Mouse (Mus musculus) heart, embryonic 14.5 days (tissue): Measurements from ENCODE around the gene Kctd18. TPM values are rescaled to one million over a fixed set of nuclear protein-coding genes. Genes with fewer than 3 reads are reported as not detected.

Experiments
- ATAC-seq: fragments of 200-750 bp; cut with Nextera tagmentation; 2 replicates; pipeline ENCODE4 v1.8.0; 2017; ENCODE audit warnings: low read depth, moderate TSS enrichment; ENCODE audit not compliant: insufficient number of reproducible peaks, insufficient read depth, low FRiP score
- H3K27ac ChIP-seq, 2 experiments: fragments of 200-500 bp in 1 of 2; fragments of 300-500 bp in 1 of 2; sonication (generic) in 1 of 2; replicated peaks in 1 of 2; 2 replicates each; pipeline ENCODE4 v1.5.1; 2012 to 2014; ENCODE audit warnings: low read depth in 2 of 2, low read length in 2 of 2, control low read depth in 1 of 2, mild to moderate bottlenecking in 1 of 2, mixed read lengths in 1 of 2; ENCODE audit not compliant: control insufficient read depth in 1 of 2, insufficient read depth in 1 of 2
- H3K27me3 ChIP-seq: fragments of 300-500 bp; sonication (generic); 2 replicates; pipeline ENCODE4 v1.6.1; 2014; ENCODE audit warnings: mild to moderate bottlenecking, low read length, control low read depth; ENCODE audit not compliant: control insufficient read depth, insufficient read depth
- H3K36me3 ChIP-seq: fragments of 300-500 bp; sonication (generic); 2 replicates; pipeline ENCODE4 v1.6.1; 2014; ENCODE audit warnings: mild to moderate bottlenecking, control low read depth, low read length, mixed read lengths; ENCODE audit not compliant: control insufficient read depth, insufficient read depth
- H3K4me1 ChIP-seq, 2 experiments: fragments of 200-500 bp in 1 of 2; fragments of 300-500 bp in 1 of 2; sonication (generic) in 1 of 2; 2 replicates each; pipeline ENCODE4 v1.6.1; 2012 to 2014; ENCODE audit warnings: low read length in 2 of 2, control low read depth in 1 of 2, mixed read lengths in 1 of 2; ENCODE audit not compliant: control insufficient read depth in 2 of 2, insufficient read depth in 2 of 2
- H3K4me2 ChIP-seq: fragments of 300-500 bp; sonication (generic); 2 replicates; pipeline ENCODE4 v1.6.1; 2014; ENCODE audit warnings: mild to moderate bottlenecking, low read length
- H3K4me3 ChIP-seq, 2 experiments: fragments of 200-500 bp in 1 of 2; fragments of 300-500 bp in 1 of 2; sonication (generic) in 1 of 2; 2 replicates each; pipeline ENCODE4 v1.5.1; 2012 to 2014; ENCODE audit warnings: low read length in 2 of 2, mild to moderate bottlenecking in 2 of 2, control low read depth in 1 of 2, low read depth in 1 of 2, moderate library complexity in 1 of 2; ENCODE audit not compliant: control insufficient read depth in 1 of 2, insufficient read depth in 1 of 2
- H3K9ac ChIP-seq: fragments of 300-500 bp; sonication (generic); 2 replicates; pipeline ENCODE4 v1.6.1; 2014; ENCODE audit warnings: mild to moderate bottlenecking, low read length
- H3K9me3 ChIP-seq: fragments of 300-500 bp; sonication (generic); 2 replicates; pipeline ENCODE4 v1.6.1; 2016; ENCODE audit warnings: low read length, control low read depth; ENCODE audit not compliant: control insufficient read depth
- WGBS: fragments of 180-500 bp; shearing (Covaris S2); extraction: QIAGEN DNeasy Blood & Tissue Kit; methylation state at CpG from one replicate; pipeline ENCODE4 v1.1.7; 2014; 5-methylcytosine and 5-hydroxymethylcytosine counted together
- polyA plus RNA-seq: library from polyadenylated mRNA; unstranded; fragments of >200 nt; fragmentation: Nextera tagmentation; extraction: Ambion mirVana; gene quantifications from 2 replicates; pipeline ENCODE4 v1.2.1, GENCODE M21; 2014

The Kctd18 gene
- polyA plus RNA-seq, 1 experiment from 2014 or later: 11.3 TPM

DNA sequence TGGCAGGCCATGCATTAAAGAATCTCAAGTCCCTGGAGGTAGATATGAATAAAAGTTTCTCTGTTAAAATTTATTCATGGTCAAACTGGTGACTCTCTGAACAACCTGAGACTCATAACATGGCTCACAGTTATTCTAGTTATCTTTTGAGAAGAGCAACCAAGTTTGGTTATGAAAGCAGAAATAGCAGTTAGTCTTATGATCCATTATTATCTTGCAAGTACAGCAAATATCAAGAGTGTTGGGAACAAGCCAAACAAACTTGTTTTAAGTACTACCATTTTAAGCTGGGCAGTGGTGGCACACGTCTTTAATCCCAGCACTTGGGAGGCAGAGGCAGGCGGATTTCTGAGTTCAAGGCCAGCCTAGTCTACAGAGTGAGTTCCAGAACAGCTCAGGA lies 27.5 kb downstream of the Kctd18 start:
- H3K27me3 ChIP-seq: no peaks in the 10 kb centered on the region
- no peak overlapping the region for H3K4me3 ChIP-seq
- no peak overlapping the region for H3K9ac ChIP-seq
- no peak for ATAC-seq
- peaks cover under 1 to 3% of the 10 kb centered on the region in 2 experiments; a peak in 1 of 4 replicates for H3K4me1 ChIP-seq
- no peaks in the 10 kb centered on the region for H3K36me3 ChIP-seq
- WGBS: 73% methylated on average over 2 of the region's 2 CpGs
- no peak overlapping the region for H3K4me2 ChIP-seq
- H3K9me3 ChIP-seq: no peaks in the 10 kb centered on the region
- no peak overlapping the region for H3K27ac ChIP-seq

DNA sequence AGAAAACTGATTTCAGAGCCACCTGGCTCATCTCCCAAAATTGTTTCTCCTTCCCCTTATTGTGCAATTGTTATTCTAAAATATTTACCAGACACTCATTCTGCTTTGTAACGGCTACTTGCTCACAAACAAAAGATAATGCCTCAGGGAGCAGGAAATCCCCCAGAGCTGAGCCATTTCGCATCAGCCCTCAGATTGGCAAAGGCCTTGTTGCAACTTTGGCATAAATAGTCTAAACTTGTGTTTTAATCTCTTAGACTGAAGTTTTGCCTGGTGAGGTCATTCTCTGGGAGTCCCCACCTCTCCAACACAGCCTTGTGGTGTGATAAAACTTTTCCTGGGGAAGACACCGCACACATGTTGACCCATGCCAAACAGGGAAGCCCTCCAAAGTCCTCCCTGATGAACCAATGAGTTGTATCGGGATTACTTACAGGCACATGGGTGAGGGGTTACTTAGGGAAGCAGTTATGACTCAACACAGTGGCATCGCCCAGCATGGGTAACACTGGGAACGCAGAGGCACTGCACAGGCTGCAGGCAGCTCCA lies 29.6 kb downstream of the Kctd18 start:
- no peaks in the 10 kb centered on the region for H3K36me3 ChIP-seq

DNA sequence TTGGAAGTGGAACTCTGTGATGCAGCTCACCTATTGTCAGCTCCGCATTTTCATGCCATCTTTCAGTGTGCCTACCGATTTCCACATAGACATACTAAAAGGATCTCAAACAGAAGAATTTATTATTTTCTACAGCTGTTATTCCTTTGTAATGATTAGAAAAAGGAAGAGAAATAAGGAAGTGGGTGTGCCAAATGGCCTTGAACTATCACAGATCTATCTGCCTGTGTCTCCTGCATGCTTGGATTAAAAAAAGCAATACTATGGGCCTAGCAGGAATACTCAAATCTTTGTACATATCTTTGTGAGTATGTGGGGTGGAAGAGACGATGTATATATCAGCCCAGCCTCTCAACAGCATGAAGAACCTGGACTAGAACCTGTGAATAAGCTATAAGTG lies 41.9 kb downstream of the Kctd18 start:
- no peak for ATAC-seq
- Histone ChIP-seq H3K27ac (no peak overlapping the region), H3K9me3 (no peaks in the 10 kb centered on the region), H3K9ac (no peak overlapping the region), H3K27me3 (no peaks in the 10 kb centered on the region), H3K4me1 (no peaks in the 10 kb centered on the region), H3K36me3 (no peaks in the 10 kb centered on the region), H3K4me2 (no peak overlapping the region), H3K4me3 (no peak overlapping the region)
- 82% methylated on average over 3 of the region's 3 CpGs for WGBS

More for the DNA sequence above, 29.6 kb downstream of the Kctd18 start:
- Histone ChIP-seq H3K27ac (peak overlapping the region; percentile 12 to 33; a peak in 3 of 4 replicates), H3K4me3 (no peak overlapping the region), H3K4me2 (no peak overlapping the region), H3K9ac (no peak overlapping the region), H3K4me1 (peaks cover 0 to 3% of the 10 kb centered on the region in 2 experiments; a peak in 1 of 4 replicates), H3K27me3 (no peaks in the 10 kb centered on the region), H3K9me3 (no peaks in the 10 kb centered on the region)
- ATAC-seq: peak; percentile 73; the same call in 1 of the 2 replicates
- 46% methylated on average over 6 of the region's 6 CpGs for WGBS

DNA sequence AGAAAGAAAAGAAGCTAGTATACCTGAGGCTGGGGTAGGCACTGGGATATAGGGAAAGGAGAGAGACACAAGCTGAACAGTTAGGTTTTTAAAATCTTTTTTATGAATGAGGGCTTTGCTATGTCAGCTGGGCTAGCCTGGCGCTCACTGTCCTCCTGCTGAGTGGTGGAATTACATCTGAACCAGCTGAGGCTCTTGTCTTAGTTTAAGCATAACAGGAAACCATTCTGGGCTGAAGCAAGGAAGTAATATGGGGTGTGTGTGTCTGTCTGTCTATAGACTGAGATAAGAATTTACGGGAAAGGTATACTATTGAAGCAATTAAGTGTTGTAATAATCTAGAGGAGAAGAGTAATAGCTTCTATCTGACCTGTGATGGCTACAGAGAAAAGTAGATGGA lies 47.2 kb downstream of the Kctd18 start:
- no peaks in the 10 kb centered on the region for H3K9me3 ChIP-seq
- peaks cover 5% of the 10 kb centered on the region for H3K36me3 ChIP-seq
- no peak overlapping the region for H3K27ac ChIP-seq
- no peak overlapping the region for H3K9ac ChIP-seq
- peaks cover 0 to 13% of the 10 kb centered on the region in 2 experiments; a peak in 2 of 4 replicates for H3K4me1 ChIP-seq
- no peak overlapping the region for H3K4me2 ChIP-seq
- 64% methylated on average over 2 of the region's 2 CpGs for WGBS
- no peaks in the 10 kb centered on the region for H3K27me3 ChIP-seq
- no peak overlapping the region for H3K4me3 ChIP-seq
- ATAC-seq: no peak

DNA sequence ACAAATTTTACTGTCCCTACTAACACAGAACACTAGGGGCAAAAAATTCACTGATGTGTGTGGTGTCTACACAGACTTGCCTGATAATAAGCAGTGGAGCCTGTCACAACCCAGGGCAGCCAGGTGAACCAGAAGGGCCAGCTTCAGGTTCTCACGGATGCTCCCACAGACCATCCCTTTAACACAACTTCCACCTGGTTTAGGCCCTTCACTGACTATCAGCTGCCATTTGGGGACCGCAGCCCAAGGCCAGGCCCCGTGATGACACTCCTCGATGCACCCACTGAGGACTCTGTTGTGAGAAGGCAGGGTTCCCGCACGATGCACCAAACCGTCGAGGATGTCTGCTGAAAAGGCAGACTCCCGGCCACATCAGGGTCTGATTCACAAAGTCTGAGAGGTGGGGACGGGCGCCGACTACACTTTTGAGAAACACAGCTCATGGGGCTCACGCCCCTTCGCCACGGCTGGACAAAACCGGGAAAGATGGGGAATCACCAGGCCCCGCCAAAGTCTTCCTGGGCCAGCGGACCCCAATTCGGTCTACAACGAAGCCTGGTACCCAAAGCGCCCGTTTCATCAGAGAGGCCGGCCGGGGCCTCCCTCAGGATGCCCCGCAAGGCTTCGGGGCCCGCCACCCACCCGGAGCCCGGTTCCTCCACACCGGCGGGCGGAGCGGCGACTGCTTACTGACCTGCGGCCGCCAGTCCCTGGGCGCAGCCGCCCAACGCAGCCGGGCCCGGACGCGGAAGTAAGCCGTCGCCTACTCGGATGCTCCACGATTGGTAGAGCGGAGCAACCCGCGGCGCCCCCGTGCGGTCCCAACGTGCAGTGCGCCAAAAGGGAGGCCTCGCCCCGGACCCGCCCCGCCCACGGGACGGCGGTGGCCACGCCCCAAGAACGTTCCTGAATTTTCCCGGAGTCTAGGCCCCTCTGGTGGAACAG lies 49.2 kb downstream of the Kctd18 start:
- peak overlapping the region; percentile 91 for H3K4me2 ChIP-seq
- H3K4me3 ChIP-seq: peak overlapping the region; percentile 73 to 86
- H3K27me3 ChIP-seq: no peaks in the 10 kb centered on the region
- peak; percentile 94 for ATAC-seq
- under 1% methylated on average over 61 of the region's 65 CpGs for WGBS
- H3K9me3 ChIP-seq: no peaks in the 10 kb centered on the region
- H3K4me1 ChIP-seq: peaks cover 0 to 13% of the 10 kb centered on the region in 2 experiments; a peak in 2 of 4 replicates
- peak overlapping the region; percentile 49 to 64; a peak in 3 of 4 replicates for H3K27ac ChIP-seq
- H3K9ac ChIP-seq: peak overlapping the region; percentile 93
- peaks cover 25% of the 10 kb centered on the region for H3K36me3 ChIP-seq

DNA sequence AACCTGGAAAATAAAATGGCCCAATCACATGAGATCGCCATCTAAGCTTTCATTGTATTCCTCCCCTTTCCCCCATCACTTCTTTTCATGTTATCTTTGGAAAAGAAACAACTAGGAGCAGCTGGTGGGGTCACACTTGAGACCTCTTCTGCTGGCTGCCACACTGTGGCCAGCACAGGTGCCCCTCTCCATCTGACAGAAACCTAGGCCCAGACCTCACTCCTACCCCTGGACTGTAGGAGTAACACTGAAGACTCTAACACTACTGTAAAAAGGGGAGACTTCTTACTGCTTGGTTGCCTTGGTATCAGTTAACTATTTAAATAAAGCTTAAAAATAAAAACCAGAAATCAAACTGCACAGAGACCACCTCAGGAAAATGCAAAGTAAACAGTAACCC lies 63.0 kb downstream of the Kctd18 start:
- Histone ChIP-seq H3K36me3 (peaks cover 61% of the 10 kb centered on the region), H3K9ac (no peak overlapping the region), H3K4me2 (no peak overlapping the region), H3K27me3 (no peaks in the 10 kb centered on the region), H3K9me3 (no peaks in the 10 kb centered on the region), H3K27ac (no peak overlapping the region), H3K4me3 (no peak overlapping the region), H3K4me1 (no peaks in the 10 kb centered on the region)
- ATAC-seq: no peak
- 87% methylated on average over 1 of the region's 1 CpGs for WGBS

DNA sequence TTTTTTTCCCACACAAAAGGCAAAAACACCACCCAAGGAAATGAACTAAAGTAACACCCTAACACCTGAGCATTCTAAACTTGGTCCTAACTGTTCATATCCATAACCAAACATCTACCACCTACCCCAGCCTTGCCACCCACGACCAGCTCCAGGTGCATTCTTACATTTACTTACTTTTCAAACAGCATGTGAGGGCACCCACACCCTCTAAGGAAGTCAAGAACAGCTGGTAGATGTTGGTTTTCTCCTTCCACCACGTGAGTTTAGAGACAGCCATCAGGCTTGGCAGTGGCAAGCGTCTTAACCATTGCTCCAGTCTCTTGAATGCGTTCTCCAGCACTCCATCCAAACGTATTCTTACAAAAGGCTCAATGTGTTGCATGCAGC lies 64.4 kb downstream of the Kctd18 start:
- H3K4me1 ChIP-seq: no peaks in the 10 kb centered on the region
- no peaks in the 10 kb centered on the region for H3K27me3 ChIP-seq
- 83% methylated on average over 5 of the region's 5 CpGs for WGBS
- H3K9me3 ChIP-seq: no peaks in the 10 kb centered on the region
- H3K4me2 ChIP-seq: no peak overlapping the region
- no peak overlapping the region for H3K9ac ChIP-seq
- H3K36me3 ChIP-seq: peaks cover 54% of the 10 kb centered on the region
- no peak overlapping the region for H3K27ac ChIP-seq
- H3K4me3 ChIP-seq: no peak overlapping the region
- no peak for ATAC-seq
